Mouse (Mus musculus): Measurements from ENCODE around the gene Ugt1a7c. TPM values are rescaled to one million over a fixed set of nuclear protein-coding genes. Genes with fewer than 3 reads are reported as not detected.
"Not testable (repeated sequence)": the region's sequence is repeated elsewhere in the genome, so short reads cannot be mapped to it uniquely, and the experiment has no call there.

Gene Ugt1a7c
- 3.0 TPM in 2 replicates for polyA plus RNA-seq (2015; fragmentation: Nextera tagmentation; extraction: Ambion mirVana)

DNA sequence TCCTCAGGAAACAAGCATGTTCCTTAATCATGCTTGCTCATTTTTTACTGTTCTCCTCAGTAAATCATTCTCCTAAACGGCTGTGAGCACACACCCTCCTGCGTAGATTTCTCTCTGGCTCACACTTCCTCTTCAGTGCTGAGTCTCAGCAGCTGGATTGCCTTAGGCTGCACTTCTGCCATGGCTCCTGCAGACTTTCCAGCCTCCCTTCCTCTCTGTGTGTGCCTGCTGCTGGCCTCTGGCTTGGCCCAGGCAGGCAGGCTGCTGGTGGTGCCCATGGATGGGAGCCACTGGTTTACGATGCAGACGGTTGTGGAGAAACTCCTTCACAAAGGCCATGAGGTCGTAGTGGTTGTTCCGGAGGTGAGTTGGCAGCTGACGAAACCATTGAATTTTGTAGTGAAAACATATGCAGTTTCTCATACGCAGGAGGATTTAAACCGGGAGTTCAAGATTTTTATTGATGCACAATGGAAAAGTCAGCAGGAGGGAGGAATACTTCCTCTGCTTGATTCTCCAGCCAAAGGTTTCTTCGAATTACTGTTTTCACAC is at the start of gene Ugt1a7c:
Ugt1a7c (plus strand) TSS at position 122 of the 552 bp plus-strand sequence.
- Histone ChIP-seq H3K36me3 (ENCODE audit: control insufficient read depth, insufficient read depth) (no peaks in the 10 kb centered on the region), H3K9ac (ENCODE audit: low read depth, low read length) (no peak within 1 kb of the TSS), H3K4me2 (ENCODE audit: low read depth, low read length) (0 out of 2 replicates have a peak within 1 kb of the TSS, but pooled peaks have one; percentile 21), H3K27ac (ENCODE audit: low read length) (peak within 1 kb of the TSS; percentile 16), H3K4me1 (ENCODE audit: control insufficient read depth, low read depth, low read length) (no peaks in the 10 kb centered on the region), H3K27me3 (ENCODE audit: control insufficient read depth, insufficient read depth, low read depth, low read length) (no peaks in the 10 kb centered on the region), H3K4me3 (ENCODE audit: low read depth, low read length) (peak within 1 kb of the TSS; percentile 13; the same call in 1 of the 2 replicates), H3K9me3 (replicated peaks; ENCODE audit: control insufficient read depth, low read length) (no peaks in the 10 kb centered on the region)
- peak; percentile 27; the same call in 1 of the 2 replicates for ATAC-seq (ENCODE audit: low read depth)
- WGBS (ENCODE audit: insufficient replicate concordance) = 24% methylated on average over 10 of the region's 10 CpGs

DNA sequence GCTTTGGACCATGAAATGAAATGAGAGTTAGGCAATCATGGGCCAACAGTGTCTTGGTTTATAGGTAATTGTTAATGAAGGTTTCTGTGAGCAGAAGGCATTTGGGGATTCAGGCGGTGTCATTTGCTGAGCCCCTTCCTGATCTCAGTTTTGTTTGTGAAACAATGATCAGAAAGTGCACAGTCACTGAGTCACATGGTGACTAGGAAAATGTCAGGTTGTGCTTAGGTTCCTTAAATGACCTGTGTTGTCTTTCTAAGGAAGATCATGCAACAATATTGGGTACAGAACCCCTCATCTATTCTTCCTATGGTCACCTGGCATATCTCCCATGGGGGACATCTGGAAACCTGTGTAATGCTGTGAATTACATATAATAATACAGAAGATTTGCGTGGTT is 47.5 kb upstream of the Ugt1a7c start:
- not testable (repeated sequence) for H3K27me3 ChIP-seq (ENCODE audit: control insufficient read depth, insufficient read depth, low read depth, low read length); H3K9ac ChIP-seq (ENCODE audit: low read depth, low read length)
- 63% methylated on average over 2 of the region's 2 CpGs for WGBS (ENCODE audit: insufficient replicate concordance)

DNA sequence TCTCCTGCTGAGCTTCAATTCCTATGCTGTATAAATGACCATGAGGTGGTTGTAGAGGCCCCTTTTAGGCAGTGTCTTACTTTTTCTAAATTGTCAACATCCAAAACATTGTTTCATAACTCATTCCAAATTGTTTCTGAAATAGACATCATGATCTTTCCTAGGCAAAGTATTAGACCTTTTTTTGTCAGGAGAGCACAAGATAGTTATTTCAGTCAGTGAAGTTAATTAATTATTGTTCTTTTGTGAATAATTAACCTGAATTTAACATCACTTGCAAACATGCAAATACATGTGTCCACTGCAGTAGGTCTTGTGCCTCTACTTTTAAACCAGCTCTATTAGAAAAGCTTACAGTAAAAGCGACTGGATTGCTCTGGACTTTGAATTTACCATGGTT is 39.8 kb upstream of the Ugt1a7c start, which contains the start of gene Ugt1a10:
Ugt1a10 (plus strand) TSS at position 301 of the 400 bp plus-strand sequence.
- no peak within 1 kb of the TSS for H3K4me2 ChIP-seq (ENCODE audit: low read depth, low read length)
- H3K27ac ChIP-seq (ENCODE audit: low read length) = no peak within 1 kb of the TSS
- 41% methylated on average over 1 of the region's 1 CpGs for WGBS (ENCODE audit: insufficient replicate concordance)
- no peak within 1 kb of the TSS for H3K4me3 ChIP-seq (ENCODE audit: low read depth, low read length)
- H3K27me3 ChIP-seq (ENCODE audit: control insufficient read depth, insufficient read depth, low read depth, low read length) = no peaks in the 10 kb centered on the region
- H3K9ac ChIP-seq (ENCODE audit: low read depth, low read length) = no peak within 1 kb of the TSS
- no peak for ATAC-seq (ENCODE audit: low read depth)
- no peaks in the 10 kb centered on the region for H3K9me3 ChIP-seq (replicated peaks; ENCODE audit: control insufficient read depth, low read length)
- no peaks in the 10 kb centered on the region for H3K4me1 ChIP-seq (ENCODE audit: control insufficient read depth, low read depth, low read length)
- H3K36me3 ChIP-seq (ENCODE audit: control insufficient read depth, insufficient read depth) = no peaks in the 10 kb centered on the region

More for the DNA sequence above, 47.5 kb upstream of the Ugt1a7c start:
- not testable (repeated sequence) for H3K27ac ChIP-seq (ENCODE audit: low read length); H3K4me2 ChIP-seq (ENCODE audit: low read depth, low read length); H3K36me3 ChIP-seq (ENCODE audit: control insufficient read depth, insufficient read depth); H3K4me1 ChIP-seq (ENCODE audit: control insufficient read depth, low read depth, low read length); ATAC-seq (ENCODE audit: low read depth); H3K9me3 ChIP-seq (replicated peaks; ENCODE audit: control insufficient read depth, low read length); H3K4me3 ChIP-seq (ENCODE audit: low read depth, low read length)

DNA sequence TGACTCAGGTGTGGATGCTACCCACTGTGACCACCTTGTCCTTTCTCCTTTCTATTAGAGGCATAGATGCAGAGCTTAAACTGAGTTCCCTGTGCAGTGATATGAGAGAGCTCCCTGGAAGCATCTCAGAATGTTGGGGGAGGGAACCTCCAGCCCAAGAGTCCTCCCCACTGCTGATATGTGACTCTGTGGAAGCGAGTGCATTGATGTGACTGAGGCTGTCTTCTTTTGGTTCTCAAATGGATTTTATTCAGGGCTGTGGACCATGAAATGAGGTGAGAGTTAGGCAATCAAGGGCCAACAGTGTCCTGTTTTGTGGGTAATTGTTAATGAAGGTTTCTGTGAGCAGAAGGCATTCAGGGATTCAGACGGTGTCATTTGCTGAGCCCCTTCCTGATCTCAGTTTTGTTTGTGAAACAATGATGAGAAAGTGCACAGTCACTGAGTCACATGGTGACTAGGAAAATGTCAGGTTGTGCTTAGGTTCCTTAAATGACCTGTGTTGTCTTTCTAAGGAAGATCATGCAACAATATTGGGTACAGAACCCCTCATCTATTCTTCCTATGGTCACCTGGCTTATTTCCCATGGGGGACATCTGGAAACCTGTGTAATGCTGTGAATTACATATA is 28.3 kb upstream of the Ugt1a7c start:
- WGBS (ENCODE audit: insufficient replicate concordance) = 55% methylated on average over 1 of the region's 2 CpGs
- not testable (repeated sequence) for ATAC-seq (ENCODE audit: low read depth); H3K9ac ChIP-seq (ENCODE audit: low read depth, low read length); H3K27ac ChIP-seq (ENCODE audit: low read length); H3K4me1 ChIP-seq (ENCODE audit: control insufficient read depth, low read depth, low read length); H3K4me3 ChIP-seq (ENCODE audit: low read depth, low read length); H3K27me3 ChIP-seq (ENCODE audit: control insufficient read depth, insufficient read depth, low read depth, low read length); H3K4me2 ChIP-seq (ENCODE audit: low read depth, low read length); H3K9me3 ChIP-seq (replicated peaks; ENCODE audit: control insufficient read depth, low read length); H3K36me3 ChIP-seq (ENCODE audit: control insufficient read depth, insufficient read depth)

DNA sequence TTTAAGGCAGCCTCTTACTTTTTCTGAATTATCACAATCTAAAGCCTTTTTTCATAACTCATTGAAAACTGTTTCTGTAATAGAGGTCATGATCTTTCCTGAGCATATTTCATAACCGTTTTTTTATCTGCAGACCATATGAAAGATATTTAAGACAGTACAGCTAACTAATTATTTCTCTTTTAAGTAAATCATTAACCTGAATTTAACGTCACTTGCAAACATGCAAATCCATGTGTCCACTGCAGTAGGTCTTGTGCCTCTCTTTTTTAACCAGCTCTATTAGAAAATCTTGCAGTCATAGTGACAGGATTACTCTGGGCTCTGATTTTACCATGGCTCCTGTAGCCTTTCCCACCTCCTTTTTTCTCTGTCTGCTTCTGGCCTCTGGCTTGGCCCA is 24.4 kb upstream of the Ugt1a7c start, which contains the start of gene Ugt1a9:
Ugt1a9 (plus strand) TSS at position 306 of the 400 bp plus-strand sequence.
- H3K9ac ChIP-seq (ENCODE audit: low read depth, low read length) = no peak within 1 kb of the TSS
- no peak within 1 kb of the TSS for H3K4me2 ChIP-seq (ENCODE audit: low read depth, low read length)
- no peaks in the 10 kb centered on the region for H3K4me1 ChIP-seq (ENCODE audit: control insufficient read depth, low read depth, low read length)
- H3K9me3 ChIP-seq (replicated peaks; ENCODE audit: control insufficient read depth, low read length) = no peaks in the 10 kb centered on the region
- H3K36me3 ChIP-seq (ENCODE audit: control insufficient read depth, insufficient read depth) = no peaks in the 10 kb centered on the region
- no peak within 1 kb of the TSS for H3K27ac ChIP-seq (ENCODE audit: low read length)
- H3K27me3 ChIP-seq (ENCODE audit: control insufficient read depth, insufficient read depth, low read depth, low read length) = no peaks in the 10 kb centered on the region
- no peak within 1 kb of the TSS for H3K4me3 ChIP-seq (ENCODE audit: low read depth, low read length)
- 38% methylated on average over 2 of the region's 2 CpGs for WGBS (ENCODE audit: insufficient replicate concordance)
- ATAC-seq (ENCODE audit: low read depth) = no peak

DNA sequence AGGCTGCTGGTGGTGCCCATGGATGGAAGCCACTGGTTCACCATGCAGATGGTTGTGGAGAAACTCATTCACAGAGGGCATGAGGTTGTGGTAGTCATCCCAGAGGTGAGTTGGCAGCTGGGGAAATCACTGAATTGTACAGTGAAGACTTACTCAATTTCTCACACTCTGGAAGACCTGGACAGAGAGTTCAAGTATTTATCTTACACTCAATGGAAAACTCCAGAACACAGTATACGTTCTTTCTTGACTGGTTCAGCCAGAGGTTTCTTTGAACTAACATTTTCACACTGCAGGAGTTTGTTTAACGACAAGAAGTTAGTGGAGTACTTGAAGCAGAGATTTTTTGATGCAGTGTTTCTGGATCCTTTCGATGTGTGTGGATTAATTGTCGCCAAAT is 24.0 kb upstream of the Ugt1a7c start:
- Histone ChIP-seq H3K4me3 (ENCODE audit: low read depth, low read length) (no peak overlapping the region), H3K27me3 (ENCODE audit: control insufficient read depth, insufficient read depth, low read depth, low read length) (no peaks in the 10 kb centered on the region), H3K9ac (ENCODE audit: low read depth, low read length) (no peak overlapping the region), H3K4me1 (ENCODE audit: control insufficient read depth, low read depth, low read length) (no peaks in the 10 kb centered on the region), H3K36me3 (ENCODE audit: control insufficient read depth, insufficient read depth) (no peaks in the 10 kb centered on the region), H3K27ac (ENCODE audit: low read length) (no peak overlapping the region), H3K4me2 (ENCODE audit: low read depth, low read length) (no peak overlapping the region), H3K9me3 (replicated peaks; ENCODE audit: control insufficient read depth, low read length) (no peaks in the 10 kb centered on the region)
- WGBS (ENCODE audit: insufficient replicate concordance) = 61% methylated on average over 4 of the region's 4 CpGs
- ATAC-seq (ENCODE audit: low read depth) = no peak

DNA sequence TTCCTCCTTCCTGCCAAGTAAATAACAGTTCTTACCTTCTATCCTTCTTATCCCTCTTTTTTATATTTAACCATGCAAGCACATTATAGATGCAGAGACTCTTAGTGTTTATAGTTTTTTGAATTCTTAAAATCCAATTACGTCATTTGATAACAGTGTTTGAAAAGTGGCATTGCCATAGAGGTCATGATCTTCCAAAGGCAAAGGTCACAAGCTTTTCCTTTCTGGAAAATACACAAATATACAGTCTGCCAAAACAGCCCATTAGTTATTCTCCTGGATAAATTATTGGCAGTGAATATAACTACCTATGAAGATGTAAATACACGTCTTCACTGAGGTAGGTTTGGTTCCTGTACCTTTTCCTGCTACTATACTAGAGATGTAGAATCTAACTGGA is 20.4 kb upstream of the Ugt1a7c start:
- WGBS (ENCODE audit: insufficient replicate concordance) = 55% methylated on average over 2 of the region's 2 CpGs
- Histone ChIP-seq H3K4me1 (ENCODE audit: control insufficient read depth, low read depth, low read length) (no peaks in the 10 kb centered on the region), H3K27ac (ENCODE audit: low read length) (no peak overlapping the region), H3K36me3 (ENCODE audit: control insufficient read depth, insufficient read depth) (no peaks in the 10 kb centered on the region), H3K4me3 (ENCODE audit: low read depth, low read length) (no peak overlapping the region), H3K4me2 (ENCODE audit: low read depth, low read length) (no peak overlapping the region), H3K9me3 (replicated peaks; ENCODE audit: control insufficient read depth, low read length) (no peaks in the 10 kb centered on the region), H3K9ac (ENCODE audit: low read depth, low read length) (no peak overlapping the region), H3K27me3 (ENCODE audit: control insufficient read depth, insufficient read depth, low read depth, low read length) (no peaks in the 10 kb centered on the region)
- ATAC-seq (ENCODE audit: low read depth) = no peak

DNA sequence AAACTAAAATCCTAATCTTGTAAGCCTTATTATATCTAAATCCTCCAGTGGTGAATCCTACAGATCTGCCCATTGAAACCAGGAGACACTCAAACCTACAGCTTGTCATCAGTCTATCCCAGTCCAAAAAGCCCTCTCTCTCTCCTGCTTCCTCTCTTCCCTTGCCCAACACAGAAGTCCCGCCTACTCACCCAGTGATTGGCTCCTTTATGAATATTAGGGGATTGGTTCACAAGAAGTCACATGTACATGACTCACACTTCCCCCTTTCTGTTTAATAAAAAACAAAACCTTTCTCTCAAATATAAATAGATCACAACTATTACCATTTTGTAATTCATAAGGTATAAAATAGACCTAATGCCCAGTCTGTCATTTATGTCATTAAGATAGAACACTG is 17.7 kb upstream of the Ugt1a7c start:
- H3K9me3 ChIP-seq (replicated peaks; ENCODE audit: control insufficient read depth, low read length) = no peaks in the 10 kb centered on the region
- no peaks in the 10 kb centered on the region for H3K27me3 ChIP-seq (ENCODE audit: control insufficient read depth, insufficient read depth, low read depth, low read length)
- 52% methylated on average over 1 of the region's 1 CpGs for WGBS (ENCODE audit: insufficient replicate concordance)
- H3K36me3 ChIP-seq (ENCODE audit: control insufficient read depth, insufficient read depth) = no peaks in the 10 kb centered on the region
- H3K27ac ChIP-seq (ENCODE audit: low read length) = no peak overlapping the region
- H3K4me2 ChIP-seq (ENCODE audit: low read depth, low read length) = no peak overlapping the region
- ATAC-seq (ENCODE audit: low read depth) = no peak
- no peak overlapping the region for H3K4me3 ChIP-seq (ENCODE audit: low read depth, low read length)
- H3K4me1 ChIP-seq (ENCODE audit: control insufficient read depth, low read depth, low read length) = no peaks in the 10 kb centered on the region
- H3K9ac ChIP-seq (ENCODE audit: low read depth, low read length) = no peak overlapping the region

DNA sequence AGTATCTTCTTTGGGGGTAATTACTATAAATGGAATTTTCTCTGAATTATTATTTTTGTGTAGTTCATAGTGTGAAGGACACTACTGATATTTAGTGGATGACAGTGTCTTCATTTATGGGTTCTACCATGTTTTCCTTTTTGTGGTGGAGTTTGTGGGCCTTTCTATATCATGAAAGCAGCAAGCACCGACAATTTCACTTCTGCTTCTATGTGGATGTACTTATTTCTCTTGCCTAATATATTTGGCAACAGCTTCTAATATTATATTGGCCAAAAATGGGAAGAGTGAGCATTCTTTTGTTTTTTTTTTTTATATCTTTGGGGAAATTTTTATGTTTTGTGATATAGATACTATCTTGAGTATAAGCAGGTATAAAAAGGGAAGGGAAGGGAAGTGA is 13.2 kb upstream of the Ugt1a7c start:
- no peak overlapping the region for H3K4me2 ChIP-seq (ENCODE audit: low read depth, low read length)
- H3K4me1 ChIP-seq (ENCODE audit: control insufficient read depth, low read depth, low read length) = no peaks in the 10 kb centered on the region
- no peaks in the 10 kb centered on the region for H3K36me3 ChIP-seq (ENCODE audit: control insufficient read depth, insufficient read depth)
- no peak for ATAC-seq (ENCODE audit: low read depth)
- H3K4me3 ChIP-seq (ENCODE audit: low read depth, low read length) = no peak overlapping the region
- 46% methylated on average over 1 of the region's 1 CpGs for WGBS (ENCODE audit: insufficient replicate concordance)
- no peak overlapping the region for H3K27ac ChIP-seq (ENCODE audit: low read length)
- no peak overlapping the region for H3K9ac ChIP-seq (ENCODE audit: low read depth, low read length)
- H3K9me3 ChIP-seq (replicated peaks; ENCODE audit: control insufficient read depth, low read length) = no peaks in the 10 kb centered on the region
- no peaks in the 10 kb centered on the region for H3K27me3 ChIP-seq (ENCODE audit: control insufficient read depth, insufficient read depth, low read depth, low read length)

Measured in liver, embryonic 16.5 days (tissue).